Mouse (Mus musculus) heart, embryonic 12.5 days (tissue): ENCODE measurements at regions not wholly inside any gene's neighbourhood (a gene's known extent, or its start where the extent isn't known, plus 50 kb on each side); places are given as distances from the start of the nearest gene placed in this dataset.
"Not testable (repeated sequence)": the region's sequence is repeated elsewhere in the genome, so short reads cannot be mapped to it uniquely, and the experiment has no call there.

Experiments
- ATAC-seq: fragments of 200-750 bp; cut with Nextera tagmentation; 2 replicates; pipeline ENCODE4 v1.8.0; 2017; ENCODE audit warnings: moderate TSS enrichment, moderate library complexity; ENCODE audit not compliant: insufficient number of reproducible peaks, low FRiP score
- H3K27ac ChIP-seq: fragments of 300-500 bp; sonication (generic); 2 replicates; pipeline ENCODE4 v1.5.1; 2016; ENCODE audit warnings: mild to moderate bottlenecking, moderate library complexity; ENCODE audit not compliant: poor library complexity, severe bottlenecking
- H3K27me3 ChIP-seq: fragments of 300-500 bp; sonication (generic); replicated peaks from 2 replicates; pipeline ENCODE4 v1.6.1; 2016; ENCODE audit warnings: mild to moderate bottlenecking, moderate library complexity
- H3K36me3 ChIP-seq: fragments of 300-500 bp; sonication (generic); 2 replicates; pipeline ENCODE4 v1.6.1; 2016; ENCODE audit warnings: mild to moderate bottlenecking, moderate library complexity
- H3K4me1 ChIP-seq: fragments of 300-500 bp; sonication (generic); replicated peaks from 2 replicates; pipeline ENCODE4 v1.6.1; 2016; ENCODE audit warnings: mild to moderate bottlenecking
- H3K4me2 ChIP-seq: fragments of 300-500 bp; sonication (generic); 2 replicates; pipeline ENCODE4 v1.6.1; 2016; ENCODE audit warnings: mild to moderate bottlenecking, moderate library complexity
- H3K4me3 ChIP-seq: fragments of 300-500 bp; sonication (generic); 2 replicates; pipeline ENCODE4 v1.5.1; 2016; ENCODE audit warnings: mild to moderate bottlenecking
- H3K9ac ChIP-seq: fragments of 300-500 bp; sonication (generic); 2 replicates; pipeline ENCODE4 v1.6.1; 2016; ENCODE audit warnings: mild to moderate bottlenecking, moderate library complexity
- H3K9me3 ChIP-seq: fragments of 300-500 bp; sonication (generic); replicated peaks from 2 replicates; pipeline ENCODE4 v1.6.1; 2016; ENCODE audit warnings: mild to moderate bottlenecking, moderate library complexity
- WGBS: fragments of 180-500 bp; shearing (Covaris S2); methylation state at CpG from one replicate; pipeline ENCODE4 v1.1.7; 2016; 5-methylcytosine and 5-hydroxymethylcytosine counted together

DNA sequence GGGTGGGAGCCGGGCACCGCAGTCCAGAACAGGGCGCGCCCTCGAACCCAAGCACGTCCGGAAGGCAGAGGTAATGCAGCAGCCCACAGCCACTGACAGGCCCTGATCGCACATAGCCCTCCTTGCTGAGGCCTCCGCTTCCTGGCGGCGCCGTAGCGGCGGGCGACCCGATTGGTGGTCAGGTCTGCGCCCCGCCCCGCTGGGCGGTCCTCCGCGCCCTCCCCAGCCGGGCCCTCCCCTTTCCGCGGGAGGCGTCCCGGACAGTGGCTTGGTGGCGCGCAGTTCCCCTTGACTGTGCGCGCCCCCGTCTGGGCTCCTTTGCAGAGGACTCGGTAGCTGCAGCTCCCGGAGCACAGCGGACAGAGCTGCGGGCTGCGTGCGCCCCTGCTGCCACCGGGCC is 375.5 kb upstream of the Asap2 start:
- not testable (repeated sequence) for H3K9ac ChIP-seq, H3K36me3 ChIP-seq, H3K4me1 ChIP-seq, H3K9me3 ChIP-seq, ATAC-seq, H3K27me3 ChIP-seq, H3K27ac ChIP-seq
- H3K4me2 ChIP-seq, result peak overlapping the region; percentile 38
- H3K4me3 ChIP-seq, result peak overlapping the region; percentile 52
- 2% methylated on average over 17 of the region's 39 CpGs for WGBS
